Mouse (Mus musculus) T-cell, adult 2 months (primary cell): ENCODE measurements around the gene Rapgef4.
"Not testable (repeated sequence)": the region's sequence is repeated elsewhere in the genome, so short reads cannot be mapped to it uniquely, and the experiment has no call there.

Experiments
- DNase-seq: peaks from one replicate; pipeline ENCODE4 v3.0.0; 2022; ENCODE audit warnings: low spot score

Rapgef4 gene

GRCm38 (mm10) chr2:72120211-72120610 is 139.2 kb downstream of the Rapgef4 start:
- no peak for DNase-seq

DNA sequence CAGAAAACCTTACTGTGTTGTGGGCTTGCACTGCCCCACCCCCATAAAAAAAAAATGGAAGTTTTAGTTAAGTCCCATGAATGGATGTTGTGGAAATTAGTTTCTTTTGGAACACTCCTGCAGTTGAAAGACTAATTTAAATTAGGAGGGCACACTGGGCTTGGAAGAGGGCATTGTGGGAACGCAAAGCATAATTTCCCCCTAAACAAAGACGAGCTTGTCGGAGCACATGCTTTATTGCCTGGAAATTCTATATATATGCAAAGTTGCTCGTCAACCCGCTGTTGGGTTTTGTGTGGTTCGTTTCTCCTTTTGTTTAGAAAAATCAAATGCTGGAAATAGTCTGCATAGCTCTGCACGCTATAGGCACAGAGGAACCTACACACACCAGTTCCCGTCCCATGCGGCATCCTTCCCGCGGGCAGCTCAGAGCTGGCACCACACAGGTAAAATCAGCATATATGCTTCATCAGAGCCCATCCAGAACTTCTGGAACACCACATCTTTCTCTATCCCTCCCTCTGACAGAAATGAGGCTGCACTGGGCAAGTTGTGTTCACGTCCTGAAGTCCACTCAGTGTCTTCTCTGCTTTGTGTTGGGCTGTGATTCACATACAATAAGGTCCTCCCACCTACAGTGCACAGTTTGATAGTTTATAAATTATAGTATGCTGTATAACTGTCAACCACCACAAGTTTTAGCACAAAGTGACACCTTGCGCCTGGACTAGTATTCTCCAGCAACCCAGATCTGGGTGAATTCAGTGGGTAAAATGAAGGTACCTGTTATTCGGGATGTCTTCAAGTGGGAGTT is 141.6 kb downstream of the Rapgef4 start:
- DNase-seq = no peak

GRCm38 (mm10) chr2:72123851-72124250 is 142.8 kb downstream of the Rapgef4 start:
- no peak for DNase-seq

- no peak for DNase-seq
These were observed 144.7 kb downstream of the Rapgef4 start for GRCm38 (mm10) chr2:72125786-72126185.

DNA sequence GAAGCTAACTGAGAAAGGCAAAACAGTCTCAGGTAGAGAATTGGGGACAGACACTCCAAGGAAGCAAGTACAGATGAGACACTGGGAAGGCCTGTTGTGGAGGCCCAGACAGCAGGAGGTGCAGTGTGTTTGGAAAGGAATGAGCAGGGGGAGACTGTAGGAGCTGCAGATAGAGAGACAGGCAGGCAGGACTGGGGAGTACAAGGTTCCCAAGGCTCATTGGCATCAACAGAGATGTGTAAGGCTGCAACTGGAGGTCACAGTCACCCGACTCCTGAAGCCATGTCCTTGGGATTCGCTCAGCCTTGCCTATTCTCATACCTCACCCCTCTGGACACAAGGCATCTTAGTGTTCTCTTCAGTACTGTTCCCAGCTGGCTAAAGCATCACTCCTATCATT is 145.4 kb downstream of the Rapgef4 start:
- DNase-seq = no peak

GRCm38 (mm10) chr2:72129612-72130311 is 148.7 kb downstream of the Rapgef4 start:
- DNase-seq = no peak

GRCm38 (mm10) chr2:72132222-72132621 is 151.2 kb downstream of the Rapgef4 start:
- DNase-seq = no peak

GRCm38 (mm10) chr2:72136045-72136444 is 155.0 kb downstream of the Rapgef4 start:
- peak; percentile 22 for DNase-seq

DNA sequence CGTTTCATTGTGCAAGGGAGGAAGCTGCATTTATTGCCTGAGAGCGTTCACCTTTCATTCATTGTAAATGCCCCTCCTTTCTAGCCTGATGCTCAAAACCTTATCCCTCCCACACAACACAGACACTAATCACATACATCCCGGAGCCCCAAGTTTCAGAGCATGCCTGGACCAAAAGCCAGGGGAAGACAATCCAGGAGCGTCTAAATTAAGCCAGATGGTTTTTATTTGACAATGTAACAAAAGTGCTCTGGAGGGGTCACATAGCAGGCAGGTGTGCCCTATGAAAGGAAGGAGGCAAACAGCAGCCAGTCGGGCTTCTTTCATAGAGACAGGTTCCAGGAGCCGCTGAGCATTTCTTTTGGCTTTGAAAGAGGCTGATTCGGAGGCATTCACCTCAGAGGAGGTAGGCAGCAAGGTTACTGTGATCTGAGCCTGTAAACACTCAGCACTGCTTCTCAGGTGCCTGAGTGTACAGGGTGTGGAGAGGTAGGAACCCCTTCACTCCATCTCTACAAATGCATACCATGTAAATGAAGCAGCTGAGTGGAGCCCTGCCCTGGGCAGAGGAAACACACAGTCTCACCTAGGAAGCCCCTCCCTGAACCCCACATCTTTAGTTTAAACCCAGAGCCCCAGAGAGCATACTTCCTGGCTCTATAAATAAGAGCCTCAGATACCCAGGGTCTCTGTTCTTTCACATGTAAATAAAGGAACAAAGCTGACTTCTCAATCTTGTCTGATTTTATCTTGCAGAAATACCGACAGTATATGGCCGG is 155.6 kb downstream of the Rapgef4 start:
- peak; percentile 41 for DNase-seq

DNA sequence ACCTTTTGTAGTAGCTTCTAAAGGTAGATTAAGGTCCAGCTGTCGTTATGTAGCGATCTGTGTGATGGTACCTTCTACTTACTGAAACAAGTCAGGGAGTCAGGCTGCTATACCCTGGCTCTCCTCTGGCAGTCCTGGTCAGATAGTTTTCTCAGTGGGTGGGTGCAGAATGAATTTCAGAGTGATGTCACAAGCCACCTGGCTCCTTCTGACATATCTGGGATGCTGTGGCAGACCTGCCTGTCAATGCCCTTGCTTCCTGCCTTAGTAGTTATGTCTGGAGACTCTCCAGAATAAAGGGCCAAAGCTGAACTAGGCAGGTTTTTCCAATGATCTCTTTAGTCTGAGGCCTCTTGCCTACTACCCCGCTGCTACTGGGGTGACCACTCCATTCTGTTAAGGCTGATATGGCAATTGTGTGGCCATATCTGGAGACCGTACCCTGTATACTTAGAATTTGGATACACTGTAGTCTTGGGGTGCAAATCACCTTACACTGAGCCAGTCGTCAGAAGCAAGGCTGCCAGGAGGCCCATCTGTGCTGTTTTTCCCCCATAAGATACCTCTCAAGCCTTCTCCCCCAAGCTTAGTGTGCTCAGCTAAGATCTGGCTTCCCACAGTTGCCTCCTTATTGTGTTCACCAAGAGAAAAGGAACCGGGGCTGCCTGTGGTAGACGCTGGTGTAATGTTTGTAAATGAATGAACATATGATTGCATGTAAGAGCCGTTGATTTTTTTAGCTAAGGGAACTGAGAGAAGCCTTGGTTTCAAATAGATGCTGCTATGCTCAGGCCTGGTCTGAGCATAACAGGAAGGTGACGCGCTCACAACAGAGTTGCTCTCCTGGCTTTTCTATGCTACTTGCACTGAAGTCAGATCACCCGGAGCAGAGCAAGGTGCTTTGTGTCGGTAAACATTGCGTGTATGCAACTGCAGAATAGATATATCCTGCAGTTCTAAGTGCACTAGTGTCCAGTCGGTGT is 159.1 kb downstream of the Rapgef4 start:
- DNase-seq = peak; percentile 54

DNA sequence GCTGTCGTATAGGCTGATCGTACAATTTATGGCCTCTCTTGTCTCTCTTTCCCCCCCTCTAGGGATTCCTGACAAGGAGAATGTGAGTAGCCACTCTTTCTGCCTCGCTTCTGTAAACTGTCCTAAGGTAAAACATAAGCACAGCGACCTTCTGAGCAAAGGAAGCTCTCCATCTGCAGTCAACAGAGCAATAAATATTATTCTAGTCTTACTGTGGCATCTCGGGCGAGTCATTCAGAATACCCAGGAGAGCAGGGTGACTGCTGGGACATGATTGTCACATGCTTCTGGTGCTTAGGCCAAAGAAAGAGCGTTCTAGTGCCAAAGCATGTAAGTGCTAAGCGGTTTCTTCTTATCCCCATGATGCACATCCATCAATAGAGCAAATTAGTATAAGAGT is 160.1 kb downstream of the Rapgef4 start:
- DNase-seq = no peak

GRCm38 (mm10) chr2:72141732-72142131 is 160.7 kb downstream of the Rapgef4 start:
- not testable (repeated sequence) for DNase-seq

DNA sequence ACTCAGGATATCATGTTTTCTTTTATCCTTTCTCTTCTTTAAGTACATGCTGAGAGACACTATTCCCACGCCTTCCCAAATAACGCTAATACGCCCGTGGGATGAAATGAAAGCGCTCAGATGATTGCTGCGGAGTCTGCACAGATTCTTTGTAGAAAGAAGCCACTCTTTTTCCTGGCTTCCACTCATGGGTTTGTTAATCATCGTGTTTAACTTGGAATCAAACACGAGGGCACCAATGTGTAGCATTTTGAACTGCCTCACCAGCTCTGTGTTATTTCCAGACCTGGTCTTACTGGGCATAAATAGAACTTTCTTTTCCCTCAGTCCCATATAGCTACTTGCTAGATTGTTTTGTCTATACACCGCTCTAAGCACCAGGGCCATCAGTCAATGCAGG is 162.4 kb downstream of the Rapgef4 start:
- no peak for DNase-seq

DNA sequence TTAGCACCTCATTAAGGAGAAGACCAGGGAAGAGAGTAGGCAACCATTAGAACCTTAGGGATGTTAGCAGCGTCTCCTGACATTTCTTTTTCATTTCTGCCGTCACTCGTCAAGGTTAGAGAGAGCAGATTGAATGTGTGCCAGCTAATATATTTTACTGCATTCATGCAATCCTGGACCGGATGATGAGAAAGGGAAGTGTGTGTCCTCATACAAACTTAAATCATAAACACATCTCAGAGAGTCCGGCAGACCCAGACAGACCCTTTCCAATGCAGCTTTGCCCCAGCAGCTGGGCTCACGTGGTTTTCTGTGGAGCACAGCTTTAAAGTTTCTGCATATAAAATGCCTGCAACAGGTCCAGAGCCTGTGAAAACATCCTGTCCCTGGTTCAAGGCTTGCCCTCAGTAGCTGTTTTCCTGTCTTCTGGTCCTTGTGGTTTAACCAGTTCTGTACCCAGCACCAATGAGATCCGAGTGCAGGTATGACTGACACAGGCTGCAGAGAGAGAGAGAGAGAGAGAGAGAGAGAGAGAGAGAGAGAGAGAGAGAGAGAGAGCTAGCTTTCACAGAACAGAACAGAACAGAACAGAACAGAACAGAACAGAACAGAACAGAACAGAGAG is 163.6 kb downstream of the Rapgef4 start:
- DNase-seq = peak; percentile 64

DNA sequence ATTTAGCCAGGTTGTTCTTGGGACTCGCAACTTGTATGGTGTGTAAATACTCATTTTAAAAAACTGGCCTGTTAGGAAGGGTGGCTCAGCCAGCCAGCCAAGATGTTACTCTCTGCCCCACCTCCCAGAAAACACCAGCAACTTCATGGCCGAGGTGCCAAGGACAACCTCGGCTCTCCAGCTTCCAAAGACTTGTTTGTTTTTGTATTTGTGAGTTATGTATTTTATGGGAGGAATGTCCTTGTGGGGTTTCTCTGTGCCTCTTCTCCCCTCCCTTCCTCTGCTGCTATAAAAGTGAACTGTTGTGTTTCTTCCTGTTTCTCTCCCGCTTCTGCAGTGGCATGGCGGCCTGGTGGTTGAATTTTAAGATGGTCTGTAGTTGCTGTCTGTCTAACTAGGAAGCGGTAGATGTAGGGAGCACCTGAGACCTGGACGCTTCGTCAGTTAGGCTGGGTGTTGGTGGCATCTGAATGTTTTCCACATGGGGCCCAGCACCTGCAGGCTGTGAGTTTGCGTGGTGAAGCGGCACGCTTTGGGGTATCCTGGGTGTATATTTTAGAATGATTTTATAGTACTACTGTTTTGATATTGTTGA is 164.3 kb downstream of the Rapgef4 start:
- DNase-seq = peak; percentile 30

DNA sequence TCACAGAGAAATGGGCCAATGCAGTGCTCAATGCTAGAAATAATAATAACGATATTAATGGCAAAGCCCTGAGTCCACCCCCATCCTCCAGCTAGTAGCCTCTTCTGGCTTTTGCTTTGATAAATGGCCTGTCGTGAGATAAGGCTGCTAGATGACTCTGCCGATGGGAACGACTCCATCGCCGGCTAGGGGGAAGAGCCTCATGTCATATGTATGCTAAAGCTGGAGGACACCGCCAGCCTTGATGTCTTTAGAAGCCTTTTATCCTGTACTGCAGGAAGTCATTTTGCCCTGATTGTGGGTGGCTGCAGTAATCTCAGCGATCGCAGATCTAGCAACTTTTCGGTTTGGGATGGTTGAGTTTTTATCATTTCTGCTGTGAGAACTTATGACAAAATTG is 165.0 kb downstream of the Rapgef4 start:
- DNase-seq = peak; percentile 59

GRCm38 (mm10) chr2:72147246-72147645 is 166.2 kb downstream of the Rapgef4 start:
- no peak for DNase-seq

- DNase-seq = no peak
These were observed 166.7 kb downstream of the Rapgef4 start for GRCm38 (mm10) chr2:72147695-72148094.

DNA sequence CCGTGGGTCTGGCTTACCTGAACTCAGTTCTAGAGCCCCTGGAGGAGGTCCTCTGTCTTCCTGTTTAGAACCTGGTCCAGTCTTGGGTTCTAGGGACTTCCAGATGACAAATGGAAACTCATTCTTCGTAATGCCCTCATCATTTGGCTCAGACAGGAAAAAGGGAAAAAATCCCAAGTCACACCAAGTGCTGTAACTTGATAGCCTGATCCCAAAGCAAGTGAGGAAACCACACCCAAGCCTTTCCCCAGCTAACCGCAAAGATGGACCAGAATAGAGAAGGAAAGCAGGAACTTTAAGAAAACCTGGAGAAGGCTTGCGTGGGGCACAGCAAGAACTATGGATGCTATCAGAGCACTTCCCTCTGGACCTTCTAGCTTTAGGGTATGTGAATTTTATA is 167.6 kb downstream of the Rapgef4 start:
- no peak for DNase-seq

GRCm38 (mm10) chr2:72149059-72149458 is 168.0 kb downstream of the Rapgef4 start:
- peak; percentile 70 for DNase-seq
